Mouse (Mus musculus) liver, embryonic 14.5 days (tissue): ENCODE data around the gene Poldip3.

Source experiments
- CTCF ChIP-seq: IDR thresholded peaks from 2 replicates; pipeline ENCODE4 v1.5.1; 2016; ENCODE audit warnings: antibody characterized with exemption, low read depth, control low read depth
- EP300 ChIP-seq: IDR thresholded peaks from 2 replicates; pipeline ENCODE4 v1.6.1; 2016; ENCODE audit warnings: antibody characterized with exemption, low read depth

DNA sequence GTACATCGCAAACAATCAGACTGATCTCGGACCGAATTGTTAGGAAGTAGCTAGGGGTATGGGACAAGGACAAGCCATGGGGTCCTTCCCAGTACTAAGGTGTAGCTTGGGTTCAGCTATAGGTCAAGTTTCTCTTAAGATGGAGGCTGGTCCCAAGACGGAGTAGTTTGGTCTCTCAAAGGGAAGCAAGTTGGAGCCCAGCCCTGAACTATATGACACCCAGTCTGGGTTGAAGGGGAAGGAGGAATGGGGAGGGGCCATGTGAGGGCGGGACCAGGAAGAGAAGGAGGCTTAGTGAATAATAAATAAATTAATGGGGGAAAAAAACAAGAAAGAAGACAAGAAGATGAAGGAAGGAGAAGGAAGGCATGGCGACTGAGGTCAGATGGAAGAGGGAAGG, 30.8 kb upstream of the Poldip3 start:
- TF ChIP-seq CTCF, result no peak
- no peak for TF ChIP-seq EP300
